Mouse (Mus musculus) small intestine, adult 2 months (tissue): ENCODE measurements around the gene Exoc2. TPM values are rescaled to one million over a fixed set of nuclear protein-coding genes. Genes with fewer than 3 reads are reported as not detected.

Source experiments
- H3K27ac ChIP-seq: fragments of 200-500 bp; 2 replicates; pipeline ENCODE4 v1.5.1; 2012; ENCODE audit warnings: low read depth, low read length, control low read depth, inconsistent platforms; ENCODE audit not compliant: insufficient read depth
- H3K27me3 ChIP-seq: fragments of 200-500 bp; 2 replicates; pipeline ENCODE4 v1.6.1; 2012; ENCODE audit warnings: mild to moderate bottlenecking, moderate library complexity, low read length, inconsistent platforms; ENCODE audit not compliant: control insufficient read depth, insufficient read depth
- H3K36me3 ChIP-seq: fragments of 200-500 bp; 2 replicates; pipeline ENCODE4 v1.6.1; 2012; ENCODE audit warnings: mild to moderate bottlenecking, low read length, control low read depth, inconsistent platforms; ENCODE audit not compliant: control insufficient read depth, insufficient read depth
- H3K4me1 ChIP-seq: fragments of 200-500 bp; 2 replicates; pipeline ENCODE4 v1.6.1; 2012; ENCODE audit warnings: low read length, inconsistent platforms, mixed read lengths; ENCODE audit not compliant: control insufficient read depth, insufficient read depth, insufficient read length
- H3K4me3 ChIP-seq: fragments of 200-500 bp; 2 replicates; pipeline ENCODE4 v1.5.1; 2012; ENCODE audit warnings: low read depth, mild to moderate bottlenecking, control low read depth, inconsistent platforms, low read length, moderate library complexity
- CTCF ChIP-seq: fragments of 200-500 bp; IDR thresholded peaks from 2 replicates; pipeline ENCODE4 v1.5.1; 2012; ENCODE audit warnings: low read depth, mild to moderate bottlenecking, control low read depth, inconsistent platforms, low read length, moderate library complexity, mixed read lengths; ENCODE audit not compliant: insufficient replicate concordance, insufficient read length; ENCODE audit errors: extremely low read depth
- POLR2A ChIP-seq: fragments of 200-500 bp; IDR thresholded peaks from 2 replicates; pipeline ENCODE4 v1.6.1; 2012; ENCODE audit warnings: low read depth, mild to moderate bottlenecking, control low read depth, inconsistent platforms, low read length, moderate library complexity
- WGBS: fragments of 180-500 bp; shearing (Covaris S2); methylation state at CpG from one replicate; pipeline ENCODE4 v1.1.7; 2018; 5-methylcytosine and 5-hydroxymethylcytosine counted together
- polyA plus RNA-seq: library from polyadenylated mRNA; depleted of rRNA; stranded (reverse); fragments of >200 nt; gene quantifications from 2 replicates; pipeline ENCODE4 v1.2.3, GENCODE M21; 2012

The Exoc2 gene
- polyA plus RNA-seq, 1 experiment, result 3.6 TPM

DNA sequence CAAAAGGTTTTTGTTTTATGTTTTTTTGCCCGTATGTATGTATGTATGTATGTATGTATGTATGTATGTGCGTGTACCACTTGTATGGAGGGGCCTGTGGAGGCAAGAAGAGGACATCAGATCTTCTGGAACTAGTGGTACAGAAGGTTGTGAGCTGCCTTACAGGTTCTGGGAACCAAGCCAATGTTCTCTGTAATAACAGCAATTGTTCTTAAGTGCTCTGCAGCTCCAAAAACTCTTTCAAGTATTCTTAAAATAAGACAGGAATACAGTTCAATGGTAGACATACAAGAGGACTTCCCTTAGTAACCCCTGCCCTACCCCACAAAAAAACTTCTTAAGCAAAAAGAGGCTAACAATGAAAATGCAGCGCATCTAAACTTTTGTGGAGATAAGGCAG lies 115.5 kb downstream of the Exoc2 start:
- 91% methylated on average over 3 of the region's 3 CpGs for WGBS
- Histone ChIP-seq H3K4me3 (no peak overlapping the region), H3K27me3 (no peaks in the 10 kb centered on the region), H3K27ac (no peak overlapping the region), H3K4me1 (no peaks in the 10 kb centered on the region), H3K36me3 (peaks cover 18% of the 10 kb centered on the region)
- TF ChIP-seq CTCF (no peak), POLR2A (no peak)

GRCm38 (mm10) chr13:30850736-30851135 lies 123.2 kb downstream of the Exoc2 start:
- H3K27ac ChIP-seq, result no peak overlapping the region
- TF ChIP-seq CTCF (no peak), POLR2A (no peak)
- no peak overlapping the region for H3K4me3 ChIP-seq
- no peaks in the 10 kb centered on the region for H3K27me3 ChIP-seq
- WGBS, result 88% methylated on average over 2 of the region's 2 CpGs
- no peaks in the 10 kb centered on the region for H3K4me1 ChIP-seq
- peaks cover 12% of the 10 kb centered on the region for H3K36me3 ChIP-seq

- Histone ChIP-seq H3K4me1 (no peaks in the 10 kb centered on the region), H3K36me3 (peaks cover 7% of the 10 kb centered on the region), H3K27ac (no peak overlapping the region), H3K27me3 (no peaks in the 10 kb centered on the region), H3K4me3 (no peak overlapping the region)
- WGBS, result 62% methylated on average over 1 of the region's 1 CpGs
- TF ChIP-seq CTCF (no peak), POLR2A (no peak)
Observed at GRCm38 (mm10) chr13:30848001-30848400, 125.9 kb downstream of the Exoc2 start.

- Histone ChIP-seq H3K4me3 (no peak overlapping the region), H3K27me3 (no peaks in the 10 kb centered on the region), H3K4me1 (no peaks in the 10 kb centered on the region), H3K27ac (no peak overlapping the region), H3K36me3 (peaks cover 9% of the 10 kb centered on the region)
- no peak for TF ChIP-seq CTCF
- TF ChIP-seq POLR2A, result no peak
- WGBS, result 94% methylated on average over 4 of the region's 4 CpGs
Observed at GRCm38 (mm10) chr13:30846506-30846905, 127.4 kb downstream of the Exoc2 start.

DNA sequence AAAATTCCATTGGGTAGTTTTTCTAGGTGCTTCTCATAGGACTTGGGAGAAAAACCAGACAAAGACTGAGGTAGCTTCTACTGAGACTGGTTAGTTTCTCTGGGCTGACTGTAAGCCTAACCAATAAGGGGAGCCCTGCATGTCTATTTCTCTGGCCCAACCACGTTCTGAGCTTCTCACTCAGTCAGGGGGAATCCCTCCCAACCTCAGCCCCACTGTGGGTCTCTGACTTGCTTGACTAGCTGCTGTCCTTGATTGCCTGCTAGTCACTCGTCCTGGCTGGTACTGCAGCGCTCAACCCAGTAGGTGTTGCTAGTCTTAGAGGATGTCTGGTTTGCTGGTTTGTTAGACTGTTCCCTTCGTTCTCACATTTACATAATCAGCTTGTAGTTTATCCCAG lies 130.8 kb downstream of the Exoc2 start:
- TF ChIP-seq POLR2A, result no peak
- no peak for TF ChIP-seq CTCF
- Histone ChIP-seq H3K4me1 (no peaks in the 10 kb centered on the region), H3K27me3 (no peaks in the 10 kb centered on the region), H3K4me3 (no peak overlapping the region), H3K27ac (no peak overlapping the region), H3K36me3 (peaks cover 8% of the 10 kb centered on the region)
- WGBS, result 87% methylated on average over 4 of the region's 4 CpGs

GRCm38 (mm10) chr13:30841843-30842242 lies 132.1 kb downstream of the Exoc2 start:
- Histone ChIP-seq H3K4me3 (no peak overlapping the region), H3K36me3 (peaks cover 8% of the 10 kb centered on the region), H3K27ac (no peak overlapping the region), H3K27me3 (no peaks in the 10 kb centered on the region), H3K4me1 (peaks cover 1% of the 10 kb centered on the region)
- no peak for TF ChIP-seq POLR2A
- TF ChIP-seq CTCF, result no peak
- WGBS, result 56% methylated on average over 2 of the region's 2 CpGs

DNA sequence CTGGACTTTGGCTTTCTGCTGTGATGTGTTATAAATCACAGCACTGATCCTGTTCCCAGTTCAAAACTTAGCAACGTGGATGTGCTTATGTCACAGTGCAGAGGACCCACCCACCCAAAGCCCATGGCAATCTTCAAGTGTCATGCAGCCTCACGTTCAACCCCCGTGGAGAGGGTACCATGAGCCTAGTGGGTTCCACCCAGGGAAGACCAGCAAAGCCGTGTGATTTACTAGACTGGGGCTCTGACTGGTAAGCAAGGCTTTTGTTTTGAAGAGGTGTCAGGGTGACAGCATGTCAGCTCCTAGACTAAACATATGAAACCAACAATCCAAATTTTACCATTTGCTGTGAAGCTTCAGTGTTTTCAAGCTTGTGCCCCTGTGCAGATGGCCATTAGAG lies 132.6 kb downstream of the Exoc2 start:
- H3K27me3 ChIP-seq, result no peaks in the 10 kb centered on the region
- peaks cover 4% of the 10 kb centered on the region for H3K4me1 ChIP-seq
- no peak overlapping the region for H3K27ac ChIP-seq
- WGBS, result 80% methylated on average over 4 of the region's 4 CpGs
- no peak overlapping the region for H3K4me3 ChIP-seq
- peaks cover 8% of the 10 kb centered on the region for H3K36me3 ChIP-seq
- TF ChIP-seq CTCF, result no peak
- no peak for TF ChIP-seq POLR2A

- no peak overlapping the region for H3K27ac ChIP-seq
- TF ChIP-seq POLR2A (no peak), CTCF (no peak)
- H3K4me3 ChIP-seq, result no peak overlapping the region
- 84% methylated on average over 3 of the region's 3 CpGs for WGBS
- H3K27me3 ChIP-seq, result no peaks in the 10 kb centered on the region
- H3K4me1 ChIP-seq, result peaks cover 5% of the 10 kb centered on the region
- peaks cover 8% of the 10 kb centered on the region for H3K36me3 ChIP-seq
Observed at GRCm38 (mm10) chr13:30840700-30841099, 133.2 kb downstream of the Exoc2 start.
